Mouse (Mus musculus) liver, embryonic 13.5 days (tissue): ENCODE data around the gene Vmn2r81. TPM values are rescaled to one million over a fixed set of nuclear protein-coding genes. Genes with fewer than 3 reads are reported as not detected.
"Not testable (repeated sequence)": the region's sequence is repeated elsewhere in the genome, so short reads cannot be mapped to it uniquely, and the experiment has no call there.

Source experiments
- ATAC-seq: fragments of 200-750 bp; cut with Nextera tagmentation; 2 replicates; pipeline ENCODE4 v1.8.0; 2017; ENCODE audit warnings: low read depth, mild to moderate bottlenecking, moderate number of reproducible peaks, moderate library complexity
- DNase-seq: peaks from one replicate; pipeline ENCODE4 v3.0.0; 2022
- H3K27ac ChIP-seq: fragments of 300-500 bp; sonication (generic); 2 replicates; pipeline ENCODE4 v1.5.1; 2015; ENCODE audit warnings: moderate library complexity, mild to moderate bottlenecking, inconsistent platforms
- H3K27me3 ChIP-seq: fragments of 300-500 bp; sonication (generic); 2 replicates; pipeline ENCODE4 v1.6.1; 2015; ENCODE audit warnings: mild to moderate bottlenecking, inconsistent platforms
- H3K36me3 ChIP-seq: fragments of 300-500 bp; sonication (generic); 2 replicates; pipeline ENCODE4 v1.6.1; 2015; ENCODE audit warnings: mild to moderate bottlenecking, inconsistent platforms
- H3K4me1 ChIP-seq: fragments of 300-500 bp; sonication (generic); replicated peaks from 2 replicates; pipeline ENCODE4 v1.6.1; 2015; ENCODE audit warnings: inconsistent platforms
- H3K4me2 ChIP-seq: fragments of 300-500 bp; sonication (generic); 2 replicates; pipeline ENCODE4 v1.6.1; 2015; ENCODE audit warnings: inconsistent platforms, mild to moderate bottlenecking, moderate library complexity
- H3K4me3 ChIP-seq: fragments of 300-500 bp; sonication (generic); replicated peaks from 2 replicates; pipeline ENCODE4 v1.5.1; 2015; ENCODE audit warnings: mild to moderate bottlenecking, inconsistent platforms
- H3K9ac ChIP-seq: fragments of 300-500 bp; sonication (generic); 2 replicates; pipeline ENCODE4 v1.6.1; 2015; ENCODE audit warnings: mild to moderate bottlenecking, inconsistent platforms
- H3K9me3 ChIP-seq: fragments of 300-500 bp; sonication (generic); replicated peaks from 2 replicates; pipeline ENCODE4 v1.6.1; 2016; ENCODE audit warnings: inconsistent platforms
- WGBS: fragments of 180-500 bp; shearing (Covaris S2); methylation state at CpG from one replicate; pipeline ENCODE4 v1.1.7; 2015; ENCODE audit not compliant: insufficient replicate concordance; 5-methylcytosine and 5-hydroxymethylcytosine counted together
- polyA plus RNA-seq: library from polyadenylated mRNA; unstranded; fragments of >200 nt; fragmentation: Nextera tagmentation; extraction: Ambion mirVana; gene quantifications from 2 replicates; pipeline ENCODE4 v1.2.1, GENCODE M21; 2015

Gene Vmn2r81
- polyA plus RNA-seq = not detected in 2 replicates

DNA sequence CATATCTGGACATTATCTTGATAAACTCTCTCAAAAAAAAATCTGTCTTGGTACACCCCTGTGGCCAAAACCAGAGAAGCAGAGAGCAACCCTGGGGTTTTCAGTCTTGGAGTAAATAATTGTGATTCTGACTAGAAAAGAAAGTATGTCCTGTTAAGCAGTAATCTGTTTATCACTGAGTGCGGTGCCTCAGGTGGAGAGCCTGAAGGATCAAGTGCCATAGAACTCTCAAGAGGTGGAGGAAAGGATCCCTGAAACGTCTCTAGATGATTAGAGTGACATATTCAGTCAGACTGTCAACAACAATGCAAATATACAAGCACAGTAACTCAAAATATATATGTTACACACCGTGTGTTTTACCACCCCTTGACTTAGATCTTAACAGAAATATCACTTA is at the start of gene Vmn2r81:
Gene Vmn2r81 (plus strand): TSS at position 301 of the 400 bp plus-strand sequence.
- not testable (repeated sequence) for H3K9me3 ChIP-seq, H3K27me3 ChIP-seq, H3K36me3 ChIP-seq, H3K27ac ChIP-seq, H3K4me1 ChIP-seq, H3K4me2 ChIP-seq, DNase-seq, H3K4me3 ChIP-seq, H3K9ac ChIP-seq, ATAC-seq
- 51% methylated on average over 3 of the region's 3 CpGs for WGBS

DNA sequence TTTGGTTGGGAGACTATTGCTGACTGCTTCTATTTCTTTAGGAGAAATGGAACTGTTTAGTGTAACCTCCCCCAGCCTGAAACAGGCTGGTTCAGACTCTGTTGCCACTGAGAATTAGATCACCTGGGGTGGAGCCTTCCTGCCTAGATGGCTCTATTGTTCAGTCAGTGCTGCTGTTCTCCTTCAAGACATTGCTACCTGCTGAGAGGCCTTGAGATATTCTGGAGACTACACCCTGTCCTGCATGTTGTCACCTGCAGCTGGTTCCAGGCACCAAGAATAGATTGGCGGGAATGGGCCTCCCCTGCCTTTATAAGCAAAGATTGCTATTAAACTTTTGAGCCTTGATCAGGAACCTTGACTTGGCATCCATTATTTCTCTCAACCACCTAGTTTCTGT is 47.5 kb upstream of the Vmn2r81 start:
- not testable (repeated sequence) for H3K9ac ChIP-seq

DNA sequence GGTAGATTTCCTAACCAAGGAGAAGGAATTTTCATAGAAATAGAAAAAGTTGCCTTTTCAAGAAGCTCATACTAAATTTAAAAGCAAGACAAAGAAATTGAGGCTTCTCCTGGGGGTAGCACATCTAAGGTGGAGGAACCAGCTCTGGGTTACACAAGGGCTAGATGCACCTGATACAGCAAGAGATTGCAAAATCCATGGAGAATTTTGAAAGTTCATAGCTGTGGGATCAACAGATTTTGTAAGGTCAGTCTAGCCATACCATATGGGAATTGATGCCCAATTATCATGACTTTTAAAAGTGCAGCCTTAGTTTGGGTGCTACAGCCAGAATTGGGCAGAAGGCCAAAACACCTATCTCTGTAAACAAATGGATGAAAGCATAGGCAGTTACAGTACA is 27.1 kb upstream of the Vmn2r81 start:
- no peak overlapping the region for H3K27ac ChIP-seq
- H3K9me3 ChIP-seq = 0 out of 2 replicates have a peak, but pooled peaks cover 3% of the 10 kb centered on the region
- no peak overlapping the region for H3K4me2 ChIP-seq
- ATAC-seq (no peak), DNase-seq (no peak)
- no peak overlapping the region for H3K4me3 ChIP-seq
- no peak overlapping the region for H3K9ac ChIP-seq
- H3K36me3 ChIP-seq = no peaks in the 10 kb centered on the region
- no peaks in the 10 kb centered on the region for H3K4me1 ChIP-seq
- H3K27me3 ChIP-seq = no peaks in the 10 kb centered on the region

More for the DNA sequence above, 47.5 kb upstream of the Vmn2r81 start:
- H3K4me1 ChIP-seq, ATAC-seq, H3K9me3 ChIP-seq, H3K36me3 ChIP-seq, H3K27me3 ChIP-seq, H3K4me2 ChIP-seq, H3K27ac ChIP-seq, DNase-seq, H3K4me3 ChIP-seq: not testable (repeated sequence)
- WGBS = 71% methylated on average over 1 of the region's 1 CpGs

DNA sequence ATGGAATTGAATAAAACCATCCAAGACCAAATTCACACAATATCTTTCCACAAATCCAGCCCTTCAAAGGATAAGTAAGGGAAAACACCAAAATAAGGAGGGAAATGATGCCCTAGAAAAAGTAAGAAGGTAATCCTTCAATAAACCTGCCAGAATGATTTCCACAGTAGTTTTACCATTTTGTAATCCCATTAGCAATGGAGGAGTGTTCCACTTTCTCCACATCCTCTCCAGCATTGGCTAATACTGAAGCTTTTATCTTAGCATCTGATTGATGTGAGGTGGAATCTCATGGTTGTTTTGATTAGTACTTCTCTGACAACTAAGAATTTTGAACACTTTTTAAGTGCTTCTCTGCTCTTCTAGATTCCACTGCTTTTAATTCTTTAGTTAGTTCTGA is 25.9 kb upstream of the Vmn2r81 start:
- H3K27ac ChIP-seq = no peak overlapping the region
- H3K4me3 ChIP-seq = no peak overlapping the region
- no peaks in the 10 kb centered on the region for H3K4me1 ChIP-seq
- no peaks in the 10 kb centered on the region for H3K36me3 ChIP-seq
- DNase-seq (no peak), ATAC-seq (no peak)
- H3K27me3 ChIP-seq = no peaks in the 10 kb centered on the region
- no peak overlapping the region for H3K9ac ChIP-seq
- no peak overlapping the region for H3K4me2 ChIP-seq
- 0 out of 2 replicates have a peak, but pooled peaks cover 3% of the 10 kb centered on the region for H3K9me3 ChIP-seq

DNA sequence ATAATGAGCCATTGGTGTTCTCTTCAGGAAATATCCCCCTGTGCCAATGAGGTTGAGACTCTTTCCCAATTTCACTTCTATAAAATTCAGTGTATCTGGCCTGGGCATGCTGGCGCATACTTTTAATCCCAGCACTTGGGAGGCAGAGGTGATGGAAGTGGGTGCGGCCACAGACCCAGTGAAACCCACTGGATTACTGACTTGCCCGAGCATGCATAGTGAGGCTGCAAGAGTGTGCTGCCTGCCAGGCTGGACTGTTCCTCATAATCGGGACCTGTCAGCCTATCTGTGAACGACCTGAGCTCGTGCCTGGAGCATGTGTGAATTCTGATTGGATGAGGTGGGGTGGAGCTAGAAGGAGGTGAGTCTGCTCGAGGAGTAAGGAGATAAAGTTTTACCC is 25.3 kb upstream of the Vmn2r81 start:
- Histone ChIP-seq H3K9me3 (0 out of 2 replicates have a peak, but pooled peaks cover 3% of the 10 kb centered on the region), H3K9ac (no peak overlapping the region), H3K4me2 (no peak overlapping the region), H3K4me1 (no peaks in the 10 kb centered on the region), H3K27ac (no peak overlapping the region), H3K36me3 (no peaks in the 10 kb centered on the region), H3K27me3 (no peaks in the 10 kb centered on the region), H3K4me3 (no peak overlapping the region)
- ATAC-seq (no peak), DNase-seq (no peak)
- WGBS = 50% methylated on average over 7 of the region's 7 CpGs

DNA sequence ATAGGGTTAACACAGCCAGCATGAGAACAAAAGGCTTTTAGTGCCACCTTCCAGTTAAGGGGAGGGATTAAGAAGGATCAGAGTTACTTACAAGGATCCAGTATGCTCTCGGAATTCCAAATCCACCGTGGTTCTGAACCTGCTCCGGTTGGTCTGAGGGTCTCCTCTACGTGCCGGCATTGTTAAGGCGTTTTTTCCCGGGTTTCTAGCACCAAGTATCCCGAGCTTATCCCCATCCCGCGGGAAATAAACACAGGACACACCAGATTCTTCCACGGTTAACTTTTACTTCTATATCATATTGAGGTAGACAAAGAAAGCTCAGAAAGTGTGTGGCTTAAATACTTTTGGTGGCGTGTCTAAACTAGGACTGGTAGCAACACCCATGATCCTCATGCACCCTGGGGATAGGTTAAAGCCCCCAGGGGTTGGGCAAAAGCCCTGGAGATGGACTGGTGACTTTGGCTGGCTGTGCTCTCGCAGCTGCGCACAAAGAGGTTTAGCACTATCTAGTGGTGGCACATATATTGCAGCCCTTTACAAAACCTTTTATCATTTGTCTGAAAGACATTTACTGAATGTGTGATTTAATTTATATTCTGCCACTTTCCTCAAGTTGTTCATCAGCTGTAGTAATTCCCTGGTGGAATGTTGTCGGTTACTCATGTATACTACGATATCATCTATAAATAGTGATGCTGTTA is 74.7 kb downstream of the Vmn2r81 start:
- ATAC-seq, H3K4me1 ChIP-seq, H3K9me3 ChIP-seq, H3K27ac ChIP-seq, DNase-seq, H3K27me3 ChIP-seq, H3K36me3 ChIP-seq, H3K9ac ChIP-seq, H3K4me3 ChIP-seq: not testable (repeated sequence)
- H3K4me2 ChIP-seq = peak overlapping the region; percentile 35; the same call in 1 of the 2 replicates
- WGBS = 5% methylated on average over 16 of the region's 16 CpGs

DNA sequence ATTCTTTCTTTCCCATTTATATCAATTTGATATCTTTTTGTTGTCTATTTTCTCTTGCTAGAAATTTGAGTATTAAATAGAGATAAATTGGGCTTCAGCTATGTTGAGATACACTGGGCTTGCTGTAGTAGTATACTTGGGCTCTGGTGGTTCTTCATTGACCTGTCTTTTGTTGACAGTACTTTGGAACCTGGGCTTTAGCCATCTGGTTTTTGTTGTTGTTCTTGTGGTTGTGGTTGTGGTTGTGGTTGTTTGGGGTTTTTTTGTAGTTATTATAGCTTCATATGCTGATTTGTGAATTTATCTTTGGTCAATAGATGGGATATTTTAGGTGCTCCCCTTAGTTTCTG is 75.2 kb downstream of the Vmn2r81 start:
- Histone ChIP-seq H3K9me3 (no peaks in the 10 kb centered on the region), H3K4me3 (no peak overlapping the region), H3K4me1 (no peaks in the 10 kb centered on the region), H3K27me3 (no peaks in the 10 kb centered on the region), H3K9ac (no peak overlapping the region), H3K4me2 (no peak overlapping the region), H3K36me3 (no peaks in the 10 kb centered on the region), H3K27ac (no peak overlapping the region)
- no peak for ATAC-seq
- no peak for DNase-seq

Other genes starting within 250 kb of the Vmn2r81 start
- not detected in 2 replicates for gene Olfr1351, start 235.2 kb upstream of the Vmn2r81 start, polyA plus RNA-seq
- 0.06 TPM in 1 of 2 replicates, not detected in the other for gene Olfr57, start 219.0 kb upstream of the Vmn2r81 start, polyA plus RNA-seq
- gene 2610008E11Rik, start 150.1 kb upstream of the Vmn2r81 start, polyA plus RNA-seq = 3.7 and 4.9 TPM in 2 replicates
- not detected in 2 replicates for gene Vmn2r80, start 98.9 kb upstream of the Vmn2r81 start, polyA plus RNA-seq
- not detected in 2 replicates for gene Vmn2r82, start 108.8 kb downstream of the Vmn2r81 start, polyA plus RNA-seq
- not detected in 2 replicates for gene Vmn2r83, start 221.0 kb downstream of the Vmn2r81 start, polyA plus RNA-seq